Mouse (Mus musculus): ENCODE results near the gene Btbd9.

DNA sequence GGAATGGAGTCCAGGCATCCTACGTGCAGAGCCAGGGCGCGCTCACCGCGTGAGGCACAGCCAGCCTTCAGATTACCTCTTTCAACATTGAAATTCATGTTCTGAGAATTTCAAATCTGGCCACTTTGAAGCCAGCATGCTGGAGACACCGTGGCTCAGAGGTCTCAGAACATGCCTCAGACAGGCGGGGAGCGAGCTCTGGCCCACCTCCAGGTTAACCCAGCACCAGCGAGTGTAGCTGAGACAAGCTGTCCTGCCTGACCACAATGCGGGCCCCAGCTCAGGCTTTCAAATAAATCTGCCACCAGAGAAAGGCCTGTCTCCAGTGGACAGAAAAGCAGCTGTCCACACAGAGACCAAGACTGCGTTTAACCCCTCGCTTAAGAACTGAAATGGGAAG lies 363.6 kb downstream of the Btbd9 start:
- no peak for TF ChIP-seq POLR2A (IDR thresholded peaks at IDR 0.05; ENCODE audit: insufficient read length, low read depth)
- no peak for TF ChIP-seq POLR2AphosphoS2 (IDR thresholded peaks at IDR 0.05; ENCODE audit: insufficient read length, low read depth)
